Mouse (Mus musculus) heart, adult 11 months (tissue): ENCODE measurements around the gene Gm9495.
"Not testable (repeated sequence)": the region's sequence is repeated elsewhere in the genome, so short reads cannot be mapped to it uniquely, and the experiment has no call there.

Source experiments
- DNase-seq: peaks from one replicate; pipeline ENCODE4 v3.0.0; 2022

Gene Gm9495

GRCm38 (mm10) chr8:69453465-69453864, at the start of gene Gm9495:
Gene Gm9495, minus strand, starts transcription at chr8:69453565.
- DNase-seq: not testable (repeated sequence)

DNA sequence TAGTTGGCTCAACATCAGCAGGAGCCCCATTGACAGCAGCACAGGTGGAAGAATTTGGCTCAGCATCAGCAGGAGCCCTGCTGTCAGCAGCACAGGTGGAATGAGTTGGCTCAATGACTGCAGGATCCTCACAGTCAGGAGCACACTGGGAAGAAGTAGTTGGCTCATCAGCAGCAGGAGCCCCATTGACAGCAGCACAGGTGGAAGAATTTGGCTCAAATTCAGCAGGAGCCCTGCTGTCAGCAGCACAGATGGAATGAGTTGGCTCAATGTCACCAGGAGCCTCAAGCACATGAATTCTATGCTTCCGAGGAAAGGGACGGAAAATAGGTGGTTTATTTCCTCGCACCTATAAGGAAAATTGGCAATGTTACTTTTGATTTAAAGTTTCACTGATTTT, 21.6 kb upstream of the Gm9495 start:
- DNase-seq: peak; percentile 67

DNA sequence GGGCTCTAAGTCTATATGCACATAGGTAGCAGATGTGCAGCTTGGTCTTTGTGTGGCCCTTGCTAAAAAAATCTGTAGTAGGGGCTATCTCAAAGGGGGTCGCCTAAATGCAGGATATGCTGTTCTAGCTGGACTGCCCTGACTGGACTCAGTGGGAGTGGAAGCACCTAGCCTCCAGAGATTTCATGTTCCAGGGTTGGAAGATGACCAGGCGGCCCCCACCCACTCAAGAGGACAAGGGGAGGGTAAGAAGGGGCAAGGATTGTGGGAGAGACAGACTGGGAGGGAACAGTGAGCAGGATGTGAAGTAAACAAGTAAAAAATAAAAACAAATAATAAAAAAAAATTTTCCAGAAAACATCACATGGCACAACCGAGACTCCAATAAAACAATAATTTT, 33.3 kb downstream of the Gm9495 start:
- not testable (repeated sequence) for DNase-seq

- DNase-seq: no peak
Observed at GRCm38 (mm10) chr8:69414326-69414725, 39.0 kb downstream of the Gm9495 start.

DNA sequence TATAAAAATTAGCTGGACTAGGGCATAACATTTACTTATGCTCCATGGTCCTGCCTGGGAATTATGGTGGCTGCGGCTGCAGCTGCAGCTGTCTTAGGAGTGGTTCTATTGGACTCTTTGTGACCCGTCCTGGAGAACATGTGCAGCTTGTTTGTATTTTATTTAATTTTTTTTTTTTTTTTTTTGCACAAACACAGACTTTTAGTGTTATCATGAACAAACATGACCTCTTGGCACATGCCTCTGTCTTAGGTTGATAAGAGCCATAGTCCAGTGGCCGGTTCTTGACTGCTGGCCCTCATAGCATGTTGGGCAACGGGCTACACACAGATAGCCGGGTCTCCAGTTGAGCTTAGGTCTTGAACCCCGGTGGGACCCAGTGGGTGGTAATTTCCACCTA, 48.6 kb downstream of the Gm9495 start:
- DNase-seq: no peak

DNA sequence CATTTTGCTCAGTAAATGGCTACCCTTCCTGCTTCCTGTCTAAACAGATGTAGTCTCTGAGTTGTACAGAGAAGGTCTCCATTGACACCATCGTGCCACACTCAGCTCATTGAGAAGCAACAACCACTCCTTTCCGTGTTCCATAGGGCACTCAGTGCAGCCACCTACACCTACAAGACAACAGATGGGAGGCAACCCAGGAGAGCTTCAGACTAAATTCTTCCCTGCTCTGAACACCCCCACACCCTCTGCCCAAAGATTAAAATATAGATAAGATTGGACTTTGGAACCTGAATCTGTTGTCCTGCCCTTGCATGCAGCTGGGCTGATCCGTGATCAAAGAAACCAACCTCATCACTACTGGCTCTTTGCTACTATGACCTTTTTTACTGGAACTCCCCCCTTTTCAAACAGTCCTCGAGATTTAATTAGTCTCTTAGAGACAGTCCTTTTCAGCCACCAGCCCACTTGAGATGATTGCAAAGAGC, 53.4 kb downstream of the Gm9495 start:
- no peak for DNase-seq

- DNase-seq: peak; percentile 97
Observed at GRCm38 (mm10) chr8:69399181-69399955, 54.0 kb downstream of the Gm9495 start.

GRCm38 (mm10) chr8:69396196-69396595, 57.2 kb downstream of the Gm9495 start:
- no peak for DNase-seq

- peak; percentile 99 for DNase-seq
Observed at GRCm38 (mm10) chr8:69395050-69395789, 58.1 kb downstream of the Gm9495 start.

GRCm38 (mm10) chr8:69384361-69384760, 69.0 kb downstream of the Gm9495 start:
- no peak for DNase-seq
